9 mouse cellular contexts compared by ENCODE assay signal in the genomic region with DNA sequence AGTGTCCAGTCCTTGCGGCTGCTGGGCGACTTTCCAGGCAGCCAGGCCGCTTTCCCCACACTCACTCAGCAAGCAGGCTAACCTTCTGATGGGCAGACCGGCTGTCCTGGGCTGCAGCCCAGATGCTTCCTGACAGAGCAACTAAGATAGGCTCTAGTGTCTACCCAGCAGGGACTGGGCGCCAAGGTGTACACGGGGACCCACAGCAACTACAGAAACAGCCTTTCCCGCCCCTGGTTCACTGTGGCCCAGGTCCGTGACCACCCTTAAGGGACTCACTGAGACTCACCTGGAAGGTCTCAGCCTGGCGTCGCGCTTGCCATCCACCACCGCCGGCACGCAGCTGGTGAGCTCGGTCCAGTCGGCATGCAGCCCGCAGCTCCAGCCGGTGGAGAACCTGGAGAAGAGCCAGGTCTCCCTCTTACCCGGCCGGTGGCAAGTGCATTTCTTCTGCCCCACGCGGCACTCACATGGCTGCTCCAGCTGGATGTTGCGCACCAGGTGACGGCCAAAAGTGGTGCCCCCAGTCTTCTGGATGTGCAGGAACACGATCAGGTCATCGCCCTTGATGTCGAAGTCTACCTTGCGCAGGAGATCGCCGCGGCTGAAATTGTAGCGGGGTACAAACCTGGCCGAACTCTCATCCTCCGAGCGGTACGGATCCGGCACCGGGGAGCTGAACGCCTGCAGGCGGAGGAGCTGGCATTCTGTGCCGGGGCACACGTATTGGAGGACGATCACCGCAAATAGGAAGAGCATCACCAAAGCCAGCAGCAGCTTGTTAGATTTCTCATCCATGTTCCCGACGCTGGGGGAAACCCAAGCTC. TPM values are rescaled to one million over a fixed set of nuclear protein-coding genes. Genes with fewer than 3 reads are reported as not detected.
DNase-seq lines count a peak whose midpoint lies in the region; ATAC-seq and TF ChIP-seq lines count a peak whose summit lies in the region.
"Had no signal": no experiment of that assay in that cellular context is flagged by ENCODE, and none has a peak within 500 bp of the region (broad histone marks: within the 10 kb centered on the region; RNA-seq: fewer than 3 reads in every experiment).

No protein-coding gene starts in this region.

- TF ChIP-seq CTCF in lung, adult 2 months (IDR thresholded peaks at IDR 0.05; ENCODE audit: insufficient read depth, low read length): no peak

- H3K27ac ChIP-seq in intestine, embryonic 16.5 days (ENCODE audit: low read length): no peak overlapping the region
- no peak overlapping the region for H3K27ac ChIP-seq in limb, embryonic 15.5 days
- no peak overlapping the region for H3K27ac ChIP-seq in neural tube, embryonic 12.5 days

- peak; percentile 21; the same call in 1 of the 2 replicates for ATAC-seq in intestine, embryonic 16.5 days
- no peak for ATAC-seq in limb, embryonic 15.5 days (ENCODE audit: insufficient number of reproducible peaks, low FRiP score, low TSS enrichment, low read depth)
- ATAC-seq in neural tube, embryonic 12.5 days (ENCODE audit: low FRiP score, low read depth): peak; percentile 51

- H3K9ac ChIP-seq in intestine, embryonic 16.5 days (ENCODE audit: low read depth, low read length): peak overlapping the region; percentile 63; the same call in 1 of the 2 replicates
- peak overlapping the region; percentile 56 for H3K9ac ChIP-seq in limb, embryonic 15.5 days
- peak overlapping the region; percentile 57 for H3K9ac ChIP-seq in neural tube, embryonic 12.5 days

- no peaks in the 10 kb centered on the region for H3K36me3 ChIP-seq in intestine, embryonic 16.5 days (ENCODE audit: control insufficient read depth, insufficient read depth, low read length)
- no peaks in the 10 kb centered on the region for H3K36me3 ChIP-seq in limb, embryonic 15.5 days
- H3K36me3 ChIP-seq in neural tube, embryonic 12.5 days: no peaks in the 10 kb centered on the region
- H3K36me3 ChIP-seq: G1E had no signal

- H3K27me3 ChIP-seq in intestine, embryonic 16.5 days (replicated peaks; ENCODE audit: control insufficient read depth, insufficient read depth, low read length): peaks cover 20% of the 10 kb centered on the region; the same call in 1 of the 2 replicates
- peaks cover 23% of the 10 kb centered on the region for H3K27me3 ChIP-seq in limb, embryonic 15.5 days
- H3K27me3 ChIP-seq in neural tube, embryonic 12.5 days (replicated peaks): 0 out of 2 replicates have a peak, but pooled peaks cover 13% of the 10 kb centered on the region

- no peaks in the 10 kb centered on the region for H3K4me1 ChIP-seq in lung, adult 2 months (ENCODE audit: control insufficient read depth, insufficient read depth, low read length)
- H3K4me1 ChIP-seq in intestine, embryonic 16.5 days (ENCODE audit: control insufficient read depth, insufficient read depth, low read length): no peaks in the 10 kb centered on the region
- no peaks in the 10 kb centered on the region; the same call in 1 of the 2 replicates for H3K4me1 ChIP-seq in limb, embryonic 15.5 days
- no peaks in the 10 kb centered on the region for H3K4me1 ChIP-seq in neural tube, embryonic 12.5 days

- H3K4me3 ChIP-seq in lung, adult 2 months (replicated peaks; ENCODE audit: extremely low read depth, low read depth, low read length): peak overlapping the region; percentile 16
- H3K4me3 ChIP-seq in intestine, embryonic 16.5 days (ENCODE audit: low read length): peak overlapping the region; percentile 55
- H3K4me3 ChIP-seq in limb, embryonic 15.5 days: peak overlapping the region; percentile 52
- peak overlapping the region; percentile 44 for H3K4me3 ChIP-seq in neural tube, embryonic 12.5 days

- no peak for DNase-seq in lung, adult 2 months
- DNase-seq in lung, postnatal 25 days (ENCODE audit: low spot score): no peak
- peak; percentile 68 for DNase-seq in cerebellum, adult 9-11 months
- peak; percentile 39 for DNase-seq in gastrocnemius, postnatal 10 days
- DNase-seq in yolk sac, embryonic 10.5 days (ENCODE audit: low spot score): no peak

- TF ChIP-seq POLR2A in lung, adult 2 months (IDR thresholded peaks at IDR 0.05; ENCODE audit: borderline replicate concordance, extremely low read depth, low read depth, low read length): no peak

- no peaks in the 10 kb centered on the region for H3K9me3 ChIP-seq in intestine, embryonic 16.5 days (ENCODE audit: control insufficient read depth, low read length)
- no peaks in the 10 kb centered on the region for H3K9me3 ChIP-seq in limb, embryonic 15.5 days
- no peaks in the 10 kb centered on the region for H3K9me3 ChIP-seq in neural tube, embryonic 12.5 days
- H3K9me3 ChIP-seq: G1E had no signal

- 38% methylated on average over 46 of the region's 46 CpGs for WGBS in lung, adult 2 months
- 21% methylated on average over 46 of the region's 46 CpGs for WGBS in intestine, embryonic 16.5 days
- WGBS in limb, embryonic 15.5 days: 24% methylated on average over 46 of the region's 46 CpGs
- 22% methylated on average over 46 of the region's 46 CpGs for WGBS in neural tube, embryonic 12.5 days

- peak overlapping the region; percentile 89 for H3K4me2 ChIP-seq in intestine, embryonic 16.5 days (ENCODE audit: low read depth, low read length)
- H3K4me2 ChIP-seq in limb, embryonic 15.5 days: peak overlapping the region; percentile 81
- H3K4me2 ChIP-seq in neural tube, embryonic 12.5 days (replicated peaks): peak overlapping the region; percentile 76

RNA-seq across cellular contexts. Expression of gene Hs6st2, which starts 1.8 kb away (rescaled TPM):
- polyA plus RNA-seq in lung, adult 2 months (2012; rRNA removed): 2.0 and 2.3 TPM in 2 replicates
- total RNA-seq in gastrocnemius, postnatal 10 days (2021): 10 to 100 TPM; 33.4 to 35.1 TPM
- 4.3 and 4.4 TPM in 2 replicates for polyA plus RNA-seq in intestine, embryonic 16.5 days (2015; fragmentation: Nextera tagmentation; extraction: Ambion mirVana)
- polyA plus RNA-seq in limb, embryonic 15.5 days (2015; fragmentation: Nextera tagmentation; extraction: Ambion mirVana): 22.9 and 24.8 TPM in 2 replicates
- polyA plus RNA-seq in neural tube, embryonic 12.5 days (2016; fragmentation: Nextera tagmentation; extraction: Ambion mirVana): 12.4 and 14.3 TPM in 2 replicates
- polyA plus RNA-seq: G1E had no signal

Comparison
In these comparisons a context has a peak if more than half of its experiments do, and no peak if none do; other contexts are left out.
1. DNase-seq: peak in cerebellum, adult 9-11 months (single experiment) and gastrocnemius, postnatal 10 days (single experiment); none in lung, adult 2 months (single experiment), lung, postnatal 25 days (single experiment) and yolk sac, embryonic 10.5 days (single experiment).
2. Peak in every context shown above with its lines, with median percentiles within 50 percentile points of each other: H3K4me3 ChIP-seq, H3K4me2 ChIP-seq and H3K9ac ChIP-seq.